Mouse (Mus musculus) brain, embryonic 18.5 days (tissue): Measurements from ENCODE around the gene Hist1h2ab.

Source experiments
- DNase-seq: peaks from one replicate; pipeline ENCODE4 v3.0.0-alpha.2; 2012; ENCODE audit warnings: low read depth, low spot score

Hist1h2ab gene

DNA sequence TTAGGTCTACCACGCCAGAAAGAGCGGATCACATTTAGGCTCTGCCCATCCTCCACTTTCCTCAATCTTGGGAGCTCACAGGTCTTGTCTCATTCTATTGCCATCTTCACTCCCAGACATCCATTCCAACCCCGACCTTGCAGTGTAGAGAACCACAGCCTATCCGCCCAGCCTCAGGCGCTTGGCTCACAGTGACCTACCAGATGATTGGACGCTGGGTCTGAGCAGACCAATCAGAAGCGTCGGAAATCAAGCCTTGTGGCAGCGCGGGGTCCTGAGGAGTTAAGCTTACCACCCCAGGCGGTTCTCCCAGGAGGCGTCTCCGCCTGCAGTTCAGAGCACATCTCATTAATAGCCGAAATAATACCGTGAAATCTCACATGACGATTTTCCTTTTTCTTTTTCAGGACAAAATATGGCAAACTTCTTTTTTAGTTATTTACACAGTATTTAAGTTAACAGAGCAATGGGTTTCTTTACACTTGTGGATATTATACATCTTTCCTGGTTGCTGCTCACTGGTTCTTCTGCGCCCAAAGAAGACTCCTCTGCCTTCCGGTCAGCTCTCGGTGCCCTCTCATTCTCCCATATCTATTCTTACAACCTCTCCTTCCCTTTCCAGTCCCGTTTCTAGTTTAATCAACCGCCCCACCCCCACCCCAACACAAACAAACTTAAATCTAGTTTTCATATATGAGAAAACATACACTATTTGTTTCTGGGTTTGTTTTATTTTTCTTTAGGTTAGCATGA, 21.8 kb downstream of the Hist1h2ab start:
- DNase-seq, result no peak

DNA sequence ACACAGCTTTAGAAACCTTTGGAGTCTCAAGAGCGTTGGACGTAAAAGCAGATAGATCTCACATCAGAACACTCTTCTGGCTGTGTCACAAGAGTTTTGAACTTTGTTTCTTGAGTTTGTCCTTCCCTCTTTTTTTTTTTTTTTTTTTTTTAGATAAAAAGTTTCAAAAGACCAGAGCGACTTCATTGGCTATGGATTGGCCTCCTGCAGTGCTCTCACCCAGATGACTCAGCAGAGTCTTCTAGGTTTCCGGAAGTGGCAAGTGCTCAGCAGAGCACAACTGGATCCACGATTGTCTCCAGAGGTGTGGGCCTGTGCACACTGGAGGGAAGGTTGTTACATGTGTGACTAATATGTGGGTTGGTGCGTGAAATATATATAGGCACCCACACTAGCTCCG, 27.4 kb downstream of the Hist1h2ab start:
- DNase-seq, result no peak

DNA sequence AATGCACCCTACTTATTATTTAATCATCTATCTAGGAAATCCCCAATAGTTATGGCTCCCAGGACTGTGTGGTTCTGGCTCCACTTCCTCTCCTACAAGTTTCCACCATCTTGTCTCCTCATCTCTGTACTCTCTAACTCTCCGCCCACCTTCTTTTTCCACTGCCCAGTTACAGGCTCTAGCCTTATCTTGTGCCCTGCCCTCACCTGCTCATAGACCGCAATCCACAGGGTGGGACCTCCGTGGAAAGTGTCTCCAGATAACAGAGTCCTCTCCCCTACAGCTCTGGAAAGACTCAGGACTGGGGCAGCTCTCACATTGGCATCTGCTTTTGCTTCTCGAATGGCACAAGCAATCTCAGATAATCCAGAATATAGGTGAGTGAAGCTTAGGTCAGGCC, 28.1 kb downstream of the Hist1h2ab start:
- no peak for DNase-seq

DNA sequence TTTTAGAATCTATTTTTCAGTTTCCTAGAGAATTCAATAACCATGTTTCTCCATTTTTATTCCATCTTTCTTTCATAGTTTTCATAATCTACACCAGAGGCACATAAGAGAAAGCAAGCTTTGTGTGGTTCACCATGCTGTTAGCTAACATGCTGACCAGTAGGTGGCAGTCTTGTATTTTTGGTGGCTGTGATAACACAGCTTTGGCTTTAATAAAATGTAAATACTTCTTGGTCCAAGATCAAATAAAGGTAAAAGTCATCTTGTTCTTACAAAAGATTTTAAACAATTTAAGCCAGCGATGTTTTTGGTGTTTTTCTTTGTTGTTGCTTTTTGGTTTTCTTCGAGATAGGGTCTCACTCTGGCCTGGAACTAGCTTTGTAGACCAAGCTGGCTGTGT, 41.6 kb downstream of the Hist1h2ab start:
- peak; percentile 54 for DNase-seq

DNA sequence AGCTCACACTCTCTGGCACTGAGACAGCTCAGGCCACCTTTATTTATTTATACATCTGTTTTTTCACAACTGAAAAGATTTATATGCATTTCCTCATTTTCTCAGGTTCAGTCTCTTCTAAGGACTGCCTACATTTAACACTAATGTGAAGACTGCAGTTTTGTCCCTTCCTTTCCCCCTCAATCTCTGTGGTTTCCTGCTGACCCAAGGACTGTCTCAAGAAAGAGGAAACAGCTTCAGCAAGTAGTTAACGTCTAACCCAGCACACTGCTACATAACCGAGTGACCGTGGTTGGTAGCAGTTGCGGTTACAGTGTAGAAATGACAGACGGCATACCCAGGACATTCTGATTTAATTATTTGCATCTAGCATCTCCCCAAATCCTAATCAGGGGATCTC, 48.5 kb downstream of the Hist1h2ab start:
- DNase-seq, result no peak
